Mouse (Mus musculus): ENCODE results near the gene Sytl4. TPM values are rescaled to one million over a fixed set of nuclear protein-coding genes. Genes with fewer than 3 reads are reported as not detected.

The Sytl4 gene
- total and polyA plus RNA-seq, 3 experiments = 0.04 to 0.09 TPM; not detected in 1

- TF ChIP-seq USF2 (conservative IDR thresholded peaks at IDR 0.05; ENCODE audit: low read depth, low read length) (no peak), MYC (IDR thresholded peaks at IDR 0.05; ENCODE audit: low read depth, low read length) (no peak), CHD1 (IDR thresholded peaks at IDR 0.05; ENCODE audit: low read depth, low read length) (no peak), POLR2A (IDR thresholded peaks at IDR 0.05; ENCODE audit: low read depth, low read length) (no peak)
These were observed 34.2 kb downstream of the Sytl4 start (continued) for GRCm38 (mm10) chrX:133947427-133947826.

GRCm38 (mm10) chrX:133939561-133939960 lies 42.1 kb downstream of the Sytl4 start:
- dilution Hi-C loops (cut with MboI; ENCODE audit: extremely low pct_ligation_motif_present, extremely low pct_unique_long_range_greater_than_20kb, low sequenced_read_pairs) = no loop called here
- Histone ChIP-seq H3K36me3 (replicated peaks in 1 of 2; ENCODE audit: control insufficient read depth in 1 of 2, insufficient read depth in 1 of 2, low read length in 1 of 2) (no peaks in the 10 kb centered on the region), H3K9ac (ENCODE audit: insufficient read depth, low read depth) (no peak overlapping the region), H3K4me1 (ENCODE audit: control insufficient read depth in 1 of 2, insufficient read depth in 2 of 2) (peaks cover 0 to 20% of the 10 kb centered on the region in 2 experiments; a peak in 2 of 4 replicates), H3K4me3 (replicated peaks in 1 of 3; ENCODE audit: low read depth in 2 of 3, low read length in 2 of 3, poor library complexity in 1 of 3) (no peak overlapping the region), H3K27ac (ENCODE audit: insufficient read depth, low read depth) (no peak overlapping the region), H3K79me2 (replicated peaks; ENCODE audit: control insufficient read depth, extremely low read depth, insufficient read depth, poor library complexity, severe bottlenecking) (no peaks in the 10 kb centered on the region), H3K4me2 (ENCODE audit: insufficient read depth, low read depth, poor library complexity, severe bottlenecking) (no peak overlapping the region), H3K9me3 (replicated peaks; ENCODE audit: low read length) (no peaks in the 10 kb centered on the region), H3K27me3 (replicated peaks) (no peaks in the 10 kb centered on the region)
- in situ Hi-C loops (cut with MboI; ENCODE audit: low pct_ligation_motif_present, low pct_unique_long_range_greater_than_20kb, low sequenced_read_pairs) = no loop called here
- TF ChIP-seq RCOR1 (conservative IDR thresholded peaks at IDR 0.05; ENCODE audit: low read depth, low read length) = no peak
- no peak for TF ChIP-seq ELF1 (IDR thresholded peaks at IDR 0.05; ENCODE audit: low read depth, low read length)
- TF ChIP-seq JUN (IDR thresholded peaks at IDR 0.05; ENCODE audit: insufficient read depth, low read depth, low read length) = no peak
- no peak for TF ChIP-seq POLR2AphosphoS2 (IDR thresholded peaks at IDR 0.05; ENCODE audit: low read depth, low read length)
- TF ChIP-seq HCFC1 (IDR thresholded peaks at IDR 0.05; ENCODE audit: low read depth, low read length) = no peak
- no peak for DNase-seq (ENCODE audit: extremely low read depth)

GRCm38 (mm10) chrX:133936605-133937225 lies 44.9 kb downstream of the Sytl4 start:
- Histone ChIP-seq H3K9ac (ENCODE audit: insufficient read depth, low read depth) (no peak overlapping the region), H3K9me3 (replicated peaks; ENCODE audit: low read length) (no peaks in the 10 kb centered on the region), H3K36me3 (replicated peaks in 1 of 2; ENCODE audit: control insufficient read depth in 1 of 2, insufficient read depth in 1 of 2, low read length in 1 of 2) (no peaks in the 10 kb centered on the region), H3K79me2 (replicated peaks; ENCODE audit: control insufficient read depth, extremely low read depth, insufficient read depth, poor library complexity, severe bottlenecking) (no peaks in the 10 kb centered on the region), H3K4me2 (ENCODE audit: insufficient read depth, low read depth, poor library complexity, severe bottlenecking) (peak overlapping the region; percentile 36; the same call in 1 of the 2 replicates), H3K27ac (ENCODE audit: insufficient read depth, low read depth) (no peak overlapping the region), H3K4me1 (ENCODE audit: control insufficient read depth in 1 of 2, insufficient read depth in 2 of 2) (peaks cover 0 to 23% of the 10 kb centered on the region in 2 experiments; a peak in 2 of 4 replicates), H3K27me3 (replicated peaks) (no peaks in the 10 kb centered on the region), H3K4me3 (replicated peaks in 1 of 3; ENCODE audit: low read depth in 2 of 3, low read length in 2 of 3, poor library complexity in 1 of 3) (no peak overlapping the region)
- DNase-seq (ENCODE audit: extremely low read depth) = peak; percentile 12
- in situ Hi-C loops (cut with MboI; ENCODE audit: low pct_ligation_motif_present, low pct_unique_long_range_greater_than_20kb, low sequenced_read_pairs) (no loop called here), dilution Hi-C loops (cut with MboI; ENCODE audit: extremely low pct_ligation_motif_present, extremely low pct_unique_long_range_greater_than_20kb, low sequenced_read_pairs) (no loop called here)
- TF ChIP-seq IRF4 (IDR thresholded peaks at IDR 0.05; ENCODE audit: low read depth, low read length) (peak; percentile 60), ZNF384 (IDR thresholded peaks at IDR 0.05; ENCODE audit: low read depth, low read length) (no peak), EP300 (IDR thresholded peaks at IDR 0.05; ENCODE audit: low read length) (peak; percentile 60), CHD2 (IDR thresholded peaks at IDR 0.05; ENCODE audit: low read length) (no peak), ZC3H11A (IDR thresholded peaks at IDR 0.05; ENCODE audit: low read depth, low read length) (no peak)
